Mouse (Mus musculus) CD4-positive naive resting alpha-beta T cell, adult 76 days (primary cell): Measurements from ENCODE around the gene Zfp65. TPM values are rescaled to one million over a fixed set of nuclear protein-coding genes. Genes with fewer than 3 reads are reported as not detected.

Experiments
- total RNA-seq: library from RNA; stranded (reverse); gene quantifications from one replicate; pipeline ENCODE4 v1.2.4, GENCODE M21; 2023

Gene Zfp65
- total RNA-seq, result 8.3 TPM

DNA sequence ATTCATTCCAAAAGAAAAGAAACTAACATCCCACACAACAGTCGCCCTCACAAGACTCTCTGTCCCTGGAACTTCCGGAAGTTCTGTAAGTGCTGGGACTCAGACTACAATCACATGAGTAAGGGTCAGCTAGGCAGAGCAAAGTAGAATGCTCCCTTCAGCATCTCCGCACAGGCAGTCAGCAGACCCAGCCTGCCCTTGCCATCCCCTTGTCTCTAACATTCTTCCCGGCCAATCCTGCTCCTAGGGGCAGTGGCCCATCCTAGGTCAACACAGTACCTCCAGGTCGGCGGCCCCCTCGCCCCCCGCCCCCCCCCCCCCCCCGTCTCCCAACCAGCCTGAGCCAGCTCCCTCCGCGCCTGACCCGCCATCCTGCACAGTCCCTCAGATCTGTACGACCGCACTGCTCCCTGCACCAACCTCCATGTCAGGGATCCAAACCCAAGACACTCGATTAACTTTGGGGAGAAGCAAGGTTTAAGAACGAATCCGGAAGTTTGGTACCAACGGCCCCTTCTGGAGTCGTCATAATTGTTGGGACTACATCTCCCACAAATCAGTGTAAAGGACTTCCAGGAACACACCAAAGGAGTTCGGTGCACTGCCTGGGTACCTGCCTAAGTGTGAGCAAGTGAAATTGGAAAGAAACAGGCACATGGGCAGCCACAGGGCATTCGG lies at the start of gene Zfp65:
Gene Zfp65, minus strand, starts transcription at position 533 of the 678 bp plus-strand sequence.

DNA sequence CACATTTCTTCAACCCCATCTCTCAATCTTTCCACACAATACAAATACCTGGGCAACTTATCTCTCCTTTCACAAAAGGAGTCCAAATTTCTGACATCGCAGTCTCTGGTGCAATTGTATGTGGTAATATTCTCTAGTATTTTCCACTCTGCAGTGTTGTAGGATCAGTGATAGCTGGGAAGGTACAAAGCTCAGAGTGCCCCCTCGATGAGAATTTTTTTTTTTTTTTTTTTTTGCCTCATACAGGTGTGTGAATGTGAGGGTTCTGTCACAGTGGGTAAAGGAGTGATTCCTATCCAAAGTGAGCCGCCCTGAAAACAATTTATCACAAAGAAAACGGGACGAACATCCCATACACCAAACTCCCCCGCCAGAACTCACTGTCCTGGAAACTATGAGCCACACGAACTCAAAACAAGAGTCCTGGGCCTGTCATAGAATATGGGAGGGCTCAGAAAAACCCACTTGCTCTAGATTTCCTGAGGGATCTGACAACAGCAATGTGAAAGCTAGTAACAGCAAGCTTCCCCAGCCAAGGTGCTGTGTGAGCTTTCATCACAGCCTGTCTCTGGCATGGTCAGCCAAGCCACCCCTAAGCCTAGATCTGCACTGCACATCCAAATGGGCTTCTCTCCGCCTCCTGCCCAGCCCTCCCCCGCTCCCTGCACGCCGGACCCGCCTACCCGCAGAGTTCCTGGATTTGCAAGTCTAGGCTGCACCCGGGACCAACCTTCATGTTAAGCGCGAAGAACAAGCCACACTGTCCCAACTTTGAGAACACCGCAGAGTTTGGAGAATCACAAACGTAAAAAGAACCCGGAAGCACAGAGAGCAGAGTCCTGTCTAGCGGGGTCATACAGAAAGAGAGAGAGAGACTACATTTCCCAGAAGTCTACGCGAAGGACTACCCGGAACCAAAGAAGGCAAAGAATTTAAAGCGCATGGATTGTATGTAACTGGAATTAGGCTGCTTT lies 25.6 kb upstream of the Zfp65 start, which contains the start of gene Zfp85:
Gene Zfp85, minus strand, starts transcription at position 896 of the 974 bp plus-strand sequence.

DNA sequence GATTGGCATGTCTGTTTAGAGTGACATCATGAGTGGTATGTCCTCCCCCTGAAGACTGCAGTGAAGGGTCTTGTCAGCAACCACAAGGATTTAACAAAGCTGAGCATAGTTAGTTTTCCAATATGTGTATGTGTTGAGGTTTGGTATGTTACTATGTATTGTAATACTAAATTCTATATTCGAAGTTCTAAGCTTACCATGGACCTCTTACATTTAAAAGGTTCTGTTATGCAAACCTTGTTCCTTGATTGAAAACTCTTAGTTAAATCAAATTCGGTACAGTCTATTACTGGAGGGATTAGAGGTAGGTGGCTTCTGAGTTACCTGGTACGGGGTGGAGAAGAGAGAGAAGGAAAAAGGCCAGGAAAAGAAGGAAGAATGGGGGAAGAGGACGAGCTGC lies 42.0 kb downstream of the Zfp65 start, which contains the start of gene Zfp738:
Gene Zfp738, minus strand, starts transcription at position 101 of the 400 bp plus-strand sequence.

Other genes with a start within 250 kb of the Zfp65 start
- gene Zfp874b, start 244.9 kb downstream of the Zfp65 start, total RNA-seq, result 31.5 TPM
- 10.8 TPM for gene Zfp58, start 228.6 kb downstream of the Zfp65 start, total RNA-seq
- gene Gm26965, start 203.0 kb downstream of the Zfp65 start, total RNA-seq, result 1.1 TPM
- gene Zfp87, start 203.0 kb downstream of the Zfp65 start, total RNA-seq, result 17.1 TPM
- 12.8 TPM for gene Zfp748, start 175.3 kb downstream of the Zfp65 start, total RNA-seq
- gene Zfp729b, start 119.5 kb downstream of the Zfp65 start, total RNA-seq, result 13.0 TPM
- not detected for gene Gm49345, start 91.4 kb downstream of the Zfp65 start, total RNA-seq
- 14.7 TPM for gene Zfp729a, start 91.4 kb downstream of the Zfp65 start, total RNA-seq
- gene Zfp738, start 42.1 kb downstream of the Zfp65 start, total RNA-seq, result 7.8 TPM
- 4.8 TPM for gene Zfp85, start 26.1 kb upstream of the Zfp65 start, total RNA-seq
- 1.6 TPM for gene Zfp493, start 50.5 kb upstream of the Zfp65 start, total RNA-seq
- gene Zfp273, start 84.6 kb upstream of the Zfp65 start, total RNA-seq, result 3.1 TPM
- gene Gm10037, start 101.9 kb upstream of the Zfp65 start, total RNA-seq, result 1.2 TPM
- not detected for gene BC048507, start 134.2 kb upstream of the Zfp65 start, total RNA-seq